Mouse (Mus musculus) retina, adult 2 months (tissue): ENCODE measurements at regions not wholly inside any gene's neighbourhood (a gene's known extent, or its start where the extent isn't known, plus 50 kb on each side); places are given as distances from the start of the nearest gene placed in this dataset.
"Not testable (repeated sequence)": the region's sequence is repeated elsewhere in the genome, so short reads cannot be mapped to it uniquely, and the experiment has no call there.

Experiments used
- DNase-seq: peaks from one replicate; pipeline ENCODE4 v3.0.0-alpha.2; 2012; ENCODE audit warnings: low read depth, low spot score

- no peak for DNase-seq
Observed at GRCm38 (mm10) chr3:6118721-6119120, 368.1 kb downstream of the Gm8797 start.

DNA sequence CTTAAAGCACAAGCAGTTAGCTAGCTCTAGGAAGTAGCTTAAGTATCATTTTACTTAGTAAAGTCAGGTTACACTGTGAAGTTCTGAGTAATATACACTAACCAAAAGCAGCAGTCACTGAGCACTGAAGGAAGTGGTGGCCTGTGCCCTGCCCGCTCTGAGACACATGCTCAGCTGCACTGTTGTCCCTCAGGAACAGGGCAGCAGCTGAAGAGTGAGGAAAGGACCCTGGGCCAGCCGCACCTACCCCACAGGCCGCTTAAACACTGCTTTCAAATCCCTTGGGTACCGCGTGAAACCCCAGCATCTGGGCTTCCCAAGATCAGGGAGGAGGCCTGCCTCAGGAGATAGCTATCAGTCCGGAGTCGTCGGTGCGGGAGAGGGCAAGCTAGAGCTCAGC, 385.1 kb downstream of the Gm8797 start:
- DNase-seq = not testable (repeated sequence)

GRCm38 (mm10) chr3:6137374-6137773, 386.8 kb downstream of the Gm8797 start:
- no peak for DNase-seq

DNA sequence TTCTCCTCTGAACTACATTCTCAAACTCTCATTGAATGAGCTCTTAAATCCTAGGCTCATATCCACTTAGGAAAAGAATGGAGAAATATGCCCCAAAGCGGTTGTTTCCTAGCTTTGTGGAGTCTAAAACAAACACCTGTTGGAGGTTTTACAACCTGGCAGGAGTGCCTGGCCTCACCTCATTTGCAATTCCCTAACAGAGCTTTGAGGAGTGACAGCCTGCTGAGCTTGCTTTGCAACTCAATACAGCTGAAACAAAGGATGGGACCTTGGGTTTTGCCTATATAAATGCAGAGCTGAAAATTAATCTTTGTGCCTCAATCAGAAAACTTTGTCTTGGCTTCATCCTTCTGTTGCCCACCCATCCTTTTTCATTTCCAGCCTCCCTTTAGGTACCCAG, 423.2 kb downstream of the Gm8797 start:
- no peak for DNase-seq

DNA sequence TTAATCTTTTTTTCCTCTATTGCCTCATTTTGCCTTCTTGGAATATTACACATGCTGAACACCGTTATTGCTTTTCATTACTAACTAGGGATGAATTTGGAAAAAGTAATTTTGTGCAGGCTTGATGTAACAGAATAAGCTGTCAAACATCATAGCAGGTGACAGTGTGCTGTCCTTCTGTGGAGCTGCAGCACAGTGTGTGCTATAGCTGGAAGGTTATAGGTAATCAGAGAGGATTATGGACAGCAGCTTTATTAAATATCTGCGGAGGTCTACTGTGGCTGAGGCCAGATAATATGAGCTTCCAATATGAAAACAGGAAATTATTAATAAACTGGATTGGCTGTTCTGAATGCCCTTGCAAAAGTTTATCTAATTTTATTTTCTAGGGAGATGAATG, 431.9 kb downstream of the Gm8797 start:
- DNase-seq = no peak

DNA sequence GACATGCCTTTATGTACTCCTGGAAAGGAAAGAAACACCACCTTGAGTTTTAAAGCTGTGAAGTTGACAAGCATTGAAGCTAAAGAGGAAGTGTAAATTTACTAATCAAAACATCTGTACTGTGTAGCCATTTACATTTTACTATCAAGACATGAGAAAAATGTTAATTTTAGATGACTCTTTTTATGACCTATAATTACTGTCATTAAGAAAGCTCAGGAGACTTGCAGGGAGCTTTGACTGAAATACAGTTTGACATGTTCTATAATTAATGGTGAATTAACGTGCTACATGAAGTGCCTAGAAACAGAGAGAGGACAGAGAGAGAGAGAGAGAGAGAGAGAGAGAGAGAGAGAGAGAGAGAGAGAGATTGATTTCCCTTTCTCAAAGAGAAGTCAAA, 432.8 kb downstream of the Gm8797 start:
- DNase-seq = no peak

DNA sequence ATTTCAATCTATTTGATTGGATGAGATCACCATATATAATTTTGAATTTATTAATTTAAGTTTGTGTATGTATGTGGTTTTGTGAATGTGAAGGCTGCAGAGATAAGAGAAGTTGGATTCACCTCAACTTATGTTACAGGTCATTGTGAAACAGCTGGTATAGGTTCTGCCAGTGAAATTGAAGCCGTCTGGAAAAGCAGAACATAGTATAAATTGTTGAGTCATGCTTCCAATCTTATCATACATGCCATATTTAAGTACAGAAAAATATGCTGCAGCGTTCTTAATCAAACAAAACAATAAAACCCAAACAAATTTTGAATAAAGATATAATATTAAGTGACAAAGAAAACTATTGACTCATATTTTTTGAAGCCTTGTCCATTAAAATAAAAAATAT, 415.6 kb downstream of the 1700008P02Rik start:
- no peak for DNase-seq

GRCm38 (mm10) chr3:6228685-6229084, 391.6 kb downstream of the 1700008P02Rik start:
- DNase-seq = no peak
